Mouse (Mus musculus) fibroblast of lung, adult 2 months (primary cell): ENCODE data around the gene Prkce.

Source experiments
- DNase-seq: peaks from one replicate; pipeline ENCODE4 v3.0.0-alpha.2; 2011; ENCODE audit warnings: low read depth

Gene Prkce

DNA sequence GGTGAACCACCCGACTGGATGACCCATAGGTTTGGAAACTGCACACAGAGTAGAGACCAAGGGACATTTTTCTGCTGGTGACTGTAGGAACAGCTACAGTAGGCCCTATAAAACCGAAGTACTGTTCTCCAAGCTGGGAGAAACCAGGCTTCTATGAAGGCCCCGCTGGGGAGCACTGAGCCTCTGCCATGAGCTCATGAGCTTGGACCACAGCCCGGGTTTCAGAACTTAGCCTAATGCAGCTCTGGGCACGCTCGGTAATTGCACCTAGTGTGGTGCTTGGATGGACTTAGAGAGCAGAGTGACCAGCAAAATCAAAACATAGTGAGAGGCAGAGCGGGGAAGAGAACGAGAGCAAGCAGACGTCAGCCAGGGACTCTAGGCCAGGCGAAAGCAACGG is 134.7 kb downstream of the Prkce start:
- DNase-seq = peak; percentile 77

DNA sequence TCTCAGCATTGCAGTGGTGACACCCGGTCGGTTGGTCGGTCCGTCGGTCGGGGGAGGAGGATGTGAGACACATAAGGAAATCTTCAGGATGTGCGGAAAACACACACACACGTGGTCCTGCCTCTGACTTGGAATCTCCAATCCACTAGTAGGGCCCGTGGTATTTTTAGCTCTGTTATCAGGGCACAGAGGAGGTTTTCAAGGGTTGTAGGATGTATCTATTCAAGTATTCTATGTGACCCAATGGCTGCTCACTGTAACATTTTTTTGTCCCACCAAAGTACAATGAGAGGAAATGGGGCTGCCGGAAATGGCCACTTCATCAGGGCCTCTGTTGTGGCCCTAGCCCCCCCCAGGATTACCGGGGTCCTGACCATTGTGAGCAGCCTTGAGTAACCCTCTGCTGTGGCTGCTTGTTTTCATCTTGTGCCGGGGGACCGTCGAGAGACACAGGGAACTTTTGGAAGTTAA is 135.3 kb downstream of the Prkce start:
- DNase-seq = no peak

DNA sequence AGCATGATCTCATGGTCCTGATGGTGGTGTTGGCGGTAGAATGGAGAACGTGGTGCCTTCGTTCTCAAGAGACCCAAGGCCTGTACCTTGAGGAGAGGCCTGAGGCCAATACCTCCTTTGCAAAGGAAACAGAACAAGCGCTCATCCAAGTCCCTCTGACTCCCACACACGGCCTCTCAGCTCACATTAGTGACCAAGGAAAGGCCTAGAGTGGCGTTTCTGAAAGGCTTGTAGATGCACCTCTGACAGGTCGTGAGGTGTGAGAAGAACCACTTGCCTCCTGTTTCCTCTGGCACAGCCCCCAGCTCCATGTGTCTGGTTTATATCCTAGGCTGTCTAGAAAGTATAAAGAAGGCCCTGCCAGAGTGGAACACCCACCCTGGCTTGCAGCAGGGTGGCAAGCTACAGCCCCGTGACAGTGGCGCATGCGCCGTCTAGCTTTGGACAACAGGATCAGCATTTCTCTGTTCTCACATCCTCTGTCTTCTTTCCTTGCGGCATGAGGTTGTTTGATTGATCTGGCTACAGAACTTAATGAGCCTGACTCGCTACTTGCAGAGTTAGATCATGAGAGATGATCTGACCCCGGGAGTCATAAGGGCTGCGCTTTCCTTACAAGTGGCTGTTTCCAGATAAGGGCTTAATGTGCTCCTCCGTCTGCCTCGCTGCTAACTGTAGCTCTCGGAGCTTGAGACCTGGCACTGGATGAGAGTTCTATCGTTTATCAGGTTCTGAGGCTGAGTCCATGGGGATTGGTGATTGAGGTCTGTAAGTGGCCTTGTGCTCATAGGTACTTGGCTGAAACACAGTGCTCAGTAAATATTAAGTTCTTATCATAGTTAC is 136.0 kb downstream of the Prkce start:
- no peak for DNase-seq

DNA sequence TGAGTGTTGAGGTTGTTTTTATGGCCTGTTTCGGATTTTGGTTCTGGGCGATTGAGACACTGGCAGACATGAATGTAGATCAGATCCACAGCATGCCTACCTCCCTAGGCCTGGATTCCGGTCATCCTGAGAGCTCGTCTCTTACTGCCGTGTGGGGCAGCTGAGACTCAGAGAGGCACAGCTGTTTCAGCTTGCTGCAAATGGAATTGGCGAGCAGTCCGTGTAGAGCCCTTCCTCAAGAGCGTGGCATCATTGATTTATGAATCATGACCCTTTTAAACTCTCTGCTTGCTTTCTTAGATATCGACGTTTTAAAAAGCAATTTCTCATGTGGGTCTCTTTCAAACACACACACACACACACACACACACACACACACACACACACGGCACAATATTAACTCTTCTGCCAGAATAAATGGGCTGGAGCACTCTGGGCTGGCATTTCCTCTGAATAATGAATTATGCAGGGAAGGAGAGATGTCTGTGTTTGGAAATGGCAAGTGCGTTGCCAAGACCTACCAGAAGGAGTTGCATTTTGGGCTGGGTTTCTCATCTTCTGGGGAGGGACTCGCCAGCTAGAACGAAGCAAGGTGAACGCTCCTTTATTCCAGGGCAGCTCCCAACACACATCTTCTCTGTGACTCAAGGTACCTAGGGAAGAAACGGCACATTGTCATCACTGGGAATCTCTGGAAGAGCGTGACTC is 137.5 kb downstream of the Prkce start:
- DNase-seq = no peak

DNA sequence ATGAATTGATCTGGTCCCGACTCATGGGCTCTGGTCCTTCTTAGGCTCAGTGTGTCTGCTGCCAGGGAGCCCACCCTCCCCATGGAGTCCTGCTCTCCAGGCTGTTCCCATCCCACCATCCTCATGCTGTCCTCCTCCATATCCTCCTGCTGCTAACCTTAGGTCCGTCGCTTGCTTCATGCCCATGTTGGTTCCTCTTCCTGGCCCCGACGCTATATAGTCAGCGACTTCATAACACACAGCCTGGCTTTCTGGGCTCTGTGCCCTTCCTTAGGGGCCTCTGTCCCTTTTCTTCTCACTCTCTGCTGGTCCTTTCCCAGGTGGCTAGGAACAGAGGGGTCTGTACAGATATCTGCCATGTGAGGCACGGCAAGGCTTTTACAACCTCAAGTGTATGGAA is 138.6 kb downstream of the Prkce start:
- no peak for DNase-seq

DNA sequence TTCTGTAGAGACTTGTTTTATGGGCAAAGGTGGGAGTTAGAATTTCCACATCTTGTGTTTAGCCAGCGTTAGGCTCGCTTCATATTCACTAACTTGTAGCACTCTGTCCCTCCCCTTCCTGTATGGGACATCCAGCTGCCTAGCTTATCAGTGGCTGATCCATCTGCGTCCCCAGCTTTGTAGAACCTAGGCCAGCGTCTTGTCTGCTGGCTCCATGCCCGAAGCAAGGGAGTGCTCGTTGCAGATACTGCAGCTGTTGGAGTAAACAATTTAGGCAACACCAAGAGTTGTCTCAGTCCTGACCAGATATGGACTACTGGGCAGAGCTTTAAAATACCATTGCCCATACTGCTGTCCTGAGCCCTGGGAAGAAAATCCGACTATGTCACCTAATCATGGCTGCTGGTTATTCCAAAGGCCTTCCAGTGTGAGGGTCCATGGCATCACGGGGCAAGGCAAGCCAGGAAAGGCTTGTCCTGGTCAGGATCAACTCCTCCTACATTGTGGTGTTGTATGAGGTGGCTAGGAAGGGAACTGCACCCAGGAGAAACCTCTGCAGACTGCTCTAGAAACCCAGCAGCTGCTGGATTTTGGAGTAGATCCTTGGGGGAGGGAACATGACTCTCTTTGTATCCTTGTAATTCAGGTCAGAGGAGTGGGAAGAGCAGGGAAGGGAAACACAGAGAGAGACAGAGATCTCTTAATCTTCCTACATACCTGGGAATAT is 146.0 kb downstream of the Prkce start:
- DNase-seq = no peak

DNA sequence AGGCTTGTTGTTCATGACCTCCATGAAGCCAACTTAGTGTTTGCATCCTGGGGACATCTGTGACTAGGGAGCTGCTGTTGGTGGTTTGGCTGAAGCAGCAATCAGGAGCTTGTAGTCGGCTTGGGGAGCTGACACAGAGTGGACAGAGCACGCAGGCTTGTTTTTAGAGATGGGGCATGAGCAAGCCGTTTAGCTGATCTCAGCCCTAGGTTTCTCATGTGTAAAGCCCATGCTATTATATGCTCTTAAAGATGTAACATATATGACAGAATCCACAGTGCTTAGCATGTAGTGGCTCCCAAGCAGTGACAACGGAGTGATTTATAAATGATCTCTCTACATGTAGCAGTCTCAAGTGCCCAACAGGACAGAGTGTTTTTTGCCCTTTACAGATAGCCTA is 148.3 kb downstream of the Prkce start:
- no peak for DNase-seq

DNA sequence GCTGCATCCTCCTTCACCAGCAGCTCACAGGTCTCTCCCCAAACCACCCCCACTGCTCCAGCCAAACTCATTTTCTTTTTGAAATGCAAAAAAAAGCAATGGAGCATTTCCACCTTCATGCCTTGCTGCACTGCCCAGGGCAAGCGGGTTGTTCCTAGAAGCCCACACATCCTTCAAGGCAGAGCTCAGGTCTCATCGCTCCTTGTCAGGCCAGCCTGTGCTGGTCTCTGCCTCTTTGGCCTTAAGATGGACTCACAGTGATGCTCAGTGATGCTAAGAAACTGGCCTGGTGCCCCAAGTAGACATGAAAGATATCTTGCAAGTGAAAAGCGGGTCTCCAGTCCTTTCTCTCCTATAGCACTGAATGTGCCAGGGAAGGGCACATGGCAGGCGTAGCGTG is 149.2 kb downstream of the Prkce start:
- no peak for DNase-seq

DNA sequence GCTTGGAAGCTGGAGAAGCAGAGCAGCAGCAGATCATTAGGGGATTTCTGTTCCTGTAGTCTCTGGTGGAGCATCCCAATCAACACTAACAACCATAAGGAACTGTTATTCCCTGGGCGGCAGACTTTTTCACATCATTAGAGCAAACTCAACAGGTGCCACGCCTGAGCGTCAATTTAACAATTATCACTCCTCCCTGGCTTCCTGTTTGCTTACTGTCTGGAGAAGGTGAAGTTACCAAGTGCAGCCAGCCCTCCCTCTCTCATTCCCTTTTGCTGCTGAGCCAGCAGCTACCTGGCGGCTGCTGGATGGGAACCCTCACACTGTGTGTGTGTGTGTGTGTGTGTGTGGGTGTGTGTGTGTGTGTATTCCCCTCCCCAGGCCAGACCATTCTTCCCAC is 149.6 kb downstream of the Prkce start:
- no peak for DNase-seq

DNA sequence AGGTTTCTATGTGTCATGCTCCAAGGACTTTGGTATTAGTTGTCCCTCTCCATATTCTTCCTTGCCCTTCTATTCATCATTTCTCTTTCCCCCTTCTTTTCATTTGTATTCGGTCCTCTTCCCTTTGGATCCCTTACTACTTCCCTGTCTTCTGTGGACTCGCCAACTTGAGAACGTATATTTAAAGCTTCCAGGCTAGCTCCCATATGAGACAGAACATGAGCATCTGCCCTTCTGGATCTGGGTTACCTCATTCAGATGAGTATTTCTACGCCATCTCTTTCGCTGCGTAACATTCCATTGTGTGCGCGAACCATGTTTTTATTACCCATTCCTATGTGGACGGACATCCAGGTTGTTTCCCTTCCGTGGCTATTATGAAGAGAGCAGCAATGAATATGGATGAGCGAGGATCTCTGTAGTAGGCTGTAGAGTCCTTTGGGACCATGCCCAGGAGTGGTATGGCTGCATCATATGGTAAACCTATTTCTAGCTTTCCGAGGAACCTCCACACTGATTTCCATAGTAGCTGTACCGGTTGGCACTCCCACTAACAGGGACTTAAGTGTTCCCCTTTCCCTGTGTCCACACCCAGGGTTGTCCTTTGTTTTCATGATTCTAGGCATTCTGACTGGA is 152.5 kb downstream of the Prkce start:
- no peak for DNase-seq

DNA sequence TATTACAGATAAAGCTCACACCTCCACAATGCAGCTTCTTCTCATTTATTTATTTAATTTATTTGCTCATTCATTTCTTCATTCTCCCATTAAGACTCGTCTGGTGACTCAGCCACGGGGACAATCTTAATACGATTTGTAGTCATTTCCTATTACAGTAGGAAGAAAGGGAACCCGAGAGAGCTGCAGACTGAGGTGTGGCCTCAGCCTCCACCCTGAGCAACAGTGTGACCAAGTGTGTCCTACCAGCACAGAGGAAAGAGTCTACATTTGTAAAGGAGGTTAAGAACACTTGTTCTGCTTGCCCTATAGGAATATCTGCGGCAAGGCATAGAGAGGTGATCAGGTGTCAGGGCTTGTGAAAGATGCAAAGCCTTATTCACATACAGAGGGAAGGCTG is 155.3 kb downstream of the Prkce start:
- DNase-seq = no peak

DNA sequence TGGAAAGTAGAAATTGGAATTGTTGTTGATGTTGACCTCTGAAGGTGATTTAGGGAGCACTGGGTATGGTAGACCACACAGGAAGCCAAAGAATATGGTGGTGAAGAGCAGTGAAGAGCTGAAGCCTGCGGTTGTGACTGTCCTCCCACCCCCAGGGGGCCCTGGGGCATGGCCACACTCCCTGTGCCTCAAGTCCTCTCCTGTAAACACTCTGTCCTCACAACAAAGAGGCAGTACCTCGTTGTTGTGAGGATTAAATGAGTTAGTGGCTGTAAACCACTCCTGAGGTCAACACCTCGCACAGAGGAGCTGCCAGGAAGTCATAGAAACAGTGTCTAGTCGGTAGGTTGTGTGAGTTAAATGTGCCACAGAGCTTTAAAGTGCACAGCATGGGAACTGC is 155.7 kb downstream of the Prkce start:
- DNase-seq = no peak

DNA sequence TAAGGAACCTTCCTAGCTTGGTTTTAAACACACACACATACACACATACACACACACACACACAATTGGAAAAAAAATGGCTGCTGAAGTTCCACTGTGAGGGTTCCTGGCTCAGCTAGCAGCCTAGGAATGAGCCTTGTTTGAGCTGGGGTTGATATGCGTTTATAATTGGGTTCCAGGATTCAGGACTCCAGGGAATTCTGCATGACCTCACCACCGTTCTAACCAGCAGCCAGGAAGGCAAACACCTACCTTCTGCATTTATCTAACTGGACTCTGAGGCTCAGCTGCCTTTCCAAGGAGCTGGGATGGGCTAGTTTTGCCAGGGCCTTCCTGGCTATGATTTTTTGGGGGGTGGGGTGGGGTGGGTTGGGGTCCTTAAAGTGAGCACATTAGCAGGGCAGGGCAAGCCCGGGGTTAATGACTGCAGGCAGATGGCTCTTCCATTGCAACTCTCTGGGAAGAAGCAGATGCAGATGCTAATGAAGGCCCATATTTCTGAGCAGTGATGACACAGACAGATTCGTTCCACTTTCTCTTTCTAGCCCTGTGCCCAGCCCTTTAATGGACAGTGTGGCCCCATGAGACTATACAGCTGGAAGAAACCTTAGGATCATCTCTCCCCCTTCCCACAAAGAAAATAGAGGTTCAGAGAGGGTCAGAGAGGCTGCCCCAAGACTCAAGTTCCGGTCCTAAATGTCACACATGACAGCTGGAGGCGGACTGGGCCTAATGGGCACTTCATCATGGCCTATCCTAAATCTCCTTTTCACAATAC is 156.5 kb downstream of the Prkce start:
- no peak for DNase-seq

DNA sequence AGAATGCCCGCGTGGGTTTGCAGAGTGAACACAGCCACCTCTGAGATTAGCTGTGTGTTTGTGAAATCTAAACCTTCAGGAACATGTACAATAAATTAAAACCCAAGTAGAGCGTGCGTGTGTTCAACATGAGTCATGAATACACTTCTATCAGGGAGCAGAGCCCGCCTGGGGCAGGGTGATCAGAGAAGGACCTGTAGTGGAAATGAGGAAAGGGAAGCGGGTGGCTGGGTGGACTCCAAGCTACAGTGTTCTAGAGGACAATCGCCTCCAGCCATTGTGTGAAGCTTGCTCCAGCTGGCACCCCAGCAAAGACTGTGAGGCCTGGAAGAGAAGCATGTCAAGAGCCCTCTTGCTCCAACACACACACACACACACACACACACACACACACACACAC is 157.2 kb downstream of the Prkce start:
- DNase-seq = no peak

DNA sequence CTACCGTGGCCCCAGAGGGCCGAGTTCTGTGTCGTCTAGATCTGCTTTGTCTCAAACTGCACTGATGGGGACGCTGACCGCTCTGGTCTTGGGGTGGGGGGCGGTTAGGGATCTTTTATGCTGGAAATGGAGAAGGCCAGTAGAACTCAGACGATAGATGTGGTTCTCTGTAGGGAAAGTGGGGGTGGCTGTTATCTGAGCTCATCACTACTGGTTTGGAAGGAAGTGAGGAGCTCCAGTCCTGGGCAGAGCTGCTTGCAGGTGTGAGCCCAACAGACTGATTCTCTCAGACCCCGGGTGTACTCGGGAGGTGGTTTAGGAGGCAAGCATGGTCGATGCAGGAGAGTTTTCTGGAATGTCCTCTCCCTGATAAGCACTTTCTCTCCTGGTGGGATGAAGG is 157.7 kb downstream of the Prkce start:
- DNase-seq = no peak

DNA sequence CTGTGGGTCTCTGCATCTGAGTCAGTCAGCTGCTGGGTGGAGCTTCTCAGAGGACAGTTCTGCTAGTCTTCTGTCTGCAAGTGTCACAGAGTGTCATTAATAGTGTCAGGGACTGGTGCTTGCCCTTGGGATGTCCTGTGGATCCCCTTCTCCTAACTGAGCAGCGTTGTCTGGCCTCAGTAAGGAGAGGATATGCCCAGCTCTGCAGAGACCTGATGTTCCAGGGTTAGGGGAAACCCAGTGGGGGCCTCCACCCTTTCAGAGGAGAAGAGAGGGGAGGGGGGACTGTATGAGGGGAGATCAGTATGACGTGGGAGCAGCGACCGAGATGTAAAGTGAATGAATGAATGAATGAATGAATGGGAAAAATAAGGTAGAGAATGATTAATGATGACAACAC is 160.4 kb downstream of the Prkce start:
- DNase-seq = no peak

DNA sequence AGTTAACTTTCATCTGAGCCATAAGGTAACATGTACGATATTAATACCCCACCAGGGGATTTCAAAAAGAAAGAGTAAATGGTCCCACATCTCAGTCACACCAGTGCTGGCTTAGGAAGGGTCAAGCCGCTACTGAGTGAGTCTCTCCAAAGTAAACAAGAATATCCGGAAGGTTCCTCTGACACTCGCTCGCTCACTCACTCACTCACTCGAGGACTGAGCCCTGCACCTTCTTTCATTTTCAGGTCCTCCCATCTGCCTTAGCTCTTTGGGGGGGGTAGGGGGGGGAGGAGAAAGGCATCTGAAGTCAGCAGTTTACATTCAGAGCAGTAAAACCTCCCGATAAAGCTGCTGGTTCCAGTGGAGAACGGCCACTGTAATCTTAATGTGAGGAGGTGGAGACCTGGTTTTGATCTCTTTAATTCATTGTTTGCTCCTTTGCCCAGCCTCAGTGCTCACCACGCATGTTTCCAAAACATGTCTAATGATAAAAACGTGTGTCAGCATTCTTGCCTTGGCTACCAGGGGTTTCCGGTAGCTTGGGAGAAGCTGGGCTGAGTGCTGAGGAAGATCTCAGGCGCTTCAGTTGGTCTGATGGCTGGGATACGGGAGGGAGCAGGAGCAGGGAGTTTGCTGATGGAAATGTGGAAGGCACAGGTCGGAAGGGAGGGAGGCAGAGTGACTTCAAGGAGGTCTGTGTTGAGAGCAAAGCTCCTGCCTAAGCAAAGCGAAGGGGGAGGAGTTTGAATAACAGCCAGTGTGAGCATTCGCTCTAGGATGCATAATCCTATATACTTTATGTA is 161.9 kb downstream of the Prkce start:
- no peak for DNase-seq

DNA sequence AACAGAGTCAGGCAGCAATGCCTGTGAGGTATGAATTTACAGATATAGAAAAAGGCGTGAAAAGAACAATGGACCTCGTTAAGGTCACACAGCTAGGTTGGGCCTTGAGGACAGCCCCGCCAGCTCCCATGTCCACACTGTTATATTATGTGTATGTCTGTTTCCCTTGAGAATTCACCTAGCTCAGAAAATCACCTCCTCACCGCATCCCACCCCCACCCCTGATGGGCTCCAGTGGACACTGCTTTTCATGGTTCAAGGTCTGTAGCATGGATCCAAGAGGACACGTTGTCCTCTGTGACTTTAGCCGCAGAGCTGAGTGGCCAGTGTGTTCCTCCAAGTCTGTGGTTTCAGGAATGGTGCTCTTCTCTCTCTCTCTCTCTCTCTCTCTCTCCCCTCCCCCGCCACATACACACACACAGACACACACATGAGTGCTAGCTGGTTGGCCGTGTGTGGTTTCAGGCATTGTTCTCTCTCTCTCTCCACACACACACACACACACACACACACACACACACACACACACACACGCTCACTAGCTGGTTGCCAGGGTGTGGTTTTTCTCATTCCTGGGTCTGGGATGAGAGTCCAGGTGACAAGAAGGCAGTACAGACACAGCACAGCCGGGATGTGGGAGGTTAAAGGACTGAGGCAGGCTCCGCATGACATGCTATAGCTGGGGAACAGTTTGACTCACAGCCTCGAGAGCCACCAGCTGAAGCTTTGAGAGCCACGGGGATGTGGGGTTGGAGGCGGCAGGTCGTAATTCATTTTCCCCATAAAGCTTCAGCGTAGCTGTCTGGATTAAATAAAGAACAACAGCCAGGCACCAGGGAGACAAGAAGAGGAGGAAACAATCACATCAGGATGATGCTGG is 162.7 kb downstream of the Prkce start:
- DNase-seq = no peak

DNA sequence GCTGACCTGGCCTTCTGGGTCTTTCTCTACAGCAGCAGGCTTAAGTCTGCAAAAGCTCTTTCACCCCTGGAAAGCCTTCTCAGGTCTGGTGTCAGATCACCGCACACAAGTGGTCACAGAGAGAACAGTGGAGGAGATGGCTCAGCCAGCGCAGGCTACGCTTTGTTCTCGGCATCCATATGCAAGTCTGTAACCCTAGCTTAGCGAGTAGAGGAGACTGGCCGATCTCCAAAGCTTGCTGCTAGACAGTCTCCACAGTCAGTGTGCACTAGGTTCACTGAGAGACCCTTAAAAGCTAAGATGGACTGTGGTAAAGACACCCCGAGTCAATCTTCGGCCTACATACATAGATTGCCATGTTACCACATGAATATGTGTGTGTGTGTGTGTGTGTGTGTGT is 164.2 kb downstream of the Prkce start:
- no peak for DNase-seq

DNA sequence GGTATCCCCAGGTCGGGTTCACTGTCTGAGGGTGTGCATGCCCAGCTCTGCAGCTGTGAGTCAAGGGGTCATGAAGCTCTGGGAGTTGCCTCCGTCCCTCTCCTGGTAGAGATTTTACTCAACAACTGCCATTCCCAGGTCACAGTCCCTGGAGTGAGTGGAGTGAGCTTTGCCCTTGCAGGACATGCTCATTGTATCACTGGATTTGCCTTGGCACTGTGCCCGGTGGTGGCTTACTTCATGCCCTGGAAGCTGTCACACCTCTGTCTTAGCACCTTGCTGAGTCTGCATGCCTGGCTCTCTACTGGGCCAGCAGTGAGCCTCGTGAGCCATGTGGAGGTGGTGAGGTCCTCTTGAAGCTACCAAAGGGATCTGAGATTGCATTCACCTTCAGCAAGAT is 167.4 kb downstream of the Prkce start:
- no peak for DNase-seq
